Mouse (Mus musculus) CH12.LX (cell line): ENCODE data around the gene Gm13030. TPM values are rescaled to one million over a fixed set of nuclear protein-coding genes. Genes with fewer than 3 reads are reported as not detected.
A peak's percentile ranks its signal among the peaks of the same experiment; 100 is the strongest.

ENCODE experiments used
- DNase-seq: peaks from one replicate; pipeline ENCODE4 v3.0.0-alpha.2; 2013; ENCODE audit errors: extremely low read depth
- H3K27ac ChIP-seq: 2 replicates; pipeline ENCODE4 v1.5.1; 2012; ENCODE audit warnings: low read depth, mild to moderate bottlenecking, control low read depth, moderate library complexity; ENCODE audit not compliant: insufficient read depth
- H3K27me3 ChIP-seq: replicated peaks from 2 replicates; pipeline ENCODE3; 2012; ENCODE audit warnings: inconsistent platforms
- H3K36me3 ChIP-seq, 2 experiments: replicated peaks in 1 of 2; 2 replicates each; pipeline versions ENCODE3 to v1.6.1; 2012; ENCODE audit warnings: inconsistent platforms in 1 of 2, low read length in 1 of 2, mild to moderate bottlenecking in 1 of 2, mixed read lengths in 1 of 2, moderate library complexity in 1 of 2; ENCODE audit not compliant: control insufficient read depth in 1 of 2, insufficient read depth in 1 of 2
- H3K4me1 ChIP-seq, 2 experiments: 2 replicates each; pipeline ENCODE4 v1.6.1; 2012; ENCODE audit warnings: inconsistent platforms in 1 of 2, moderate library complexity in 1 of 2; ENCODE audit not compliant: insufficient read depth in 2 of 2, control insufficient read depth in 1 of 2
- H3K4me2 ChIP-seq: 2 replicates; pipeline ENCODE4 v1.6.1; 2012; ENCODE audit warnings: low read depth, mild to moderate bottlenecking, control low read depth; ENCODE audit not compliant: poor library complexity, insufficient read depth, severe bottlenecking
- H3K4me3 ChIP-seq, 3 experiments: fragments of 150-350 bp in 1 of 3; sonication (generic) in 1 of 3; replicated peaks in 1 of 3; 2 replicates each; pipeline versions ENCODE3 to v1.5.1; 2011 to 2012; ENCODE audit warnings: low read depth in 2 of 3, low read length in 2 of 3, mild to moderate bottlenecking in 2 of 3, moderate library complexity in 2 of 3, control low read depth in 1 of 3, improper control_type of control experiment in 1 of 3, inconsistent platforms in 1 of 3, mixed read lengths in 1 of 3; ENCODE audit not compliant: poor library complexity in 1 of 3
- H3K79me2 ChIP-seq: replicated peaks from 2 replicates; pipeline ENCODE4 v1.6.1; 2012; ENCODE audit warnings: mild to moderate bottlenecking, moderate library complexity; ENCODE audit not compliant: control insufficient read depth, poor library complexity, insufficient read depth, severe bottlenecking; ENCODE audit errors: extremely low read depth
- H3K9ac ChIP-seq: 2 replicates; pipeline ENCODE4 v1.6.1; 2012; ENCODE audit warnings: low read depth, mild to moderate bottlenecking, control low read depth, moderate library complexity; ENCODE audit not compliant: insufficient read depth
- H3K9me3 ChIP-seq: replicated peaks from 2 replicates; pipeline ENCODE3; 2012; ENCODE audit warnings: low read length, inconsistent platforms, mixed read lengths
- BHLHE40 ChIP-seq: IDR thresholded peaks from 2 replicates; pipeline ENCODE4 v1.6.1; 2011; ENCODE audit warnings: mild to moderate bottlenecking, low read depth, low read length, improper control_type of control experiment
- CTCF ChIP-seq, 2 experiments: IDR thresholded peaks in 1 of 2; conservative IDR thresholded peaks in 1 of 2; 2 replicates each; pipeline ENCODE4 v1.5.1; 2011 to 2012; ENCODE audit warnings: low read depth in 2 of 2, low read length in 2 of 2, improper control_type of control experiment in 1 of 2, inconsistent platforms in 1 of 2, mild to moderate bottlenecking in 1 of 2, moderate library complexity in 1 of 2
- E2F4 ChIP-seq: IDR thresholded peaks from 2 replicates; pipeline ENCODE4 v1.6.1; 2011; ENCODE audit warnings: low read depth, low read length, improper control_type of control experiment; ENCODE audit not compliant: insufficient replicate concordance
- ELF1 ChIP-seq: IDR thresholded peaks from 2 replicates; pipeline ENCODE4 v1.6.1; 2014; ENCODE audit warnings: low read depth, mild to moderate bottlenecking, inconsistent platforms, low read length, improper control_type of control experiment
- HCFC1 ChIP-seq: IDR thresholded peaks from 2 replicates; pipeline ENCODE4 v1.6.1; 2012; ENCODE audit warnings: low read depth, mild to moderate bottlenecking, inconsistent platforms, low read length, improper control_type of control experiment
- IRF4 ChIP-seq: IDR thresholded peaks from 2 replicates; pipeline ENCODE4 v1.6.1; 2014; ENCODE audit warnings: low read depth, mild to moderate bottlenecking, inconsistent platforms, low read length, improper control_type of control experiment
- JUN ChIP-seq: IDR thresholded peaks from 2 replicates; pipeline ENCODE4 v1.6.1; 2011; ENCODE audit warnings: low read depth, mild to moderate bottlenecking, low read length, improper control_type of control experiment, moderate library complexity; ENCODE audit not compliant: insufficient read depth
- JUND ChIP-seq: conservative IDR thresholded peaks from 2 replicates; pipeline ENCODE4 v1.6.1; 2011; ENCODE audit warnings: low read depth, low read length, improper control_type of control experiment
- MAFK ChIP-seq: IDR thresholded peaks from 2 replicates; pipeline ENCODE4 v1.6.1; 2011; ENCODE audit warnings: low read length, improper control_type of control experiment; ENCODE audit not compliant: insufficient replicate concordance
- MAX ChIP-seq: IDR thresholded peaks from 2 replicates; pipeline ENCODE4 v1.6.1; 2011; ENCODE audit warnings: low read length, improper control_type of control experiment
- MAZ ChIP-seq: IDR thresholded peaks from 2 replicates; pipeline ENCODE4 v1.6.1; 2012; ENCODE audit warnings: low read depth, mild to moderate bottlenecking, inconsistent platforms, low read length, improper control_type of control experiment, moderate library complexity
- MEF2A ChIP-seq: IDR thresholded peaks from 2 replicates; pipeline ENCODE4 v1.6.1; 2014; ENCODE audit warnings: low read depth, mild to moderate bottlenecking, inconsistent platforms, low read length, improper control_type of control experiment, borderline replicate concordance
- MXI1 ChIP-seq: IDR thresholded peaks from 2 replicates; pipeline ENCODE4 v1.6.1; 2011; ENCODE audit warnings: mild to moderate bottlenecking, low read depth, low read length, improper control_type of control experiment
- MYC ChIP-seq: IDR thresholded peaks from 2 replicates; pipeline ENCODE4 v1.6.1; 2011; ENCODE audit warnings: low read depth, mild to moderate bottlenecking, improper control_type of control experiment, low read length
- NELFE ChIP-seq: IDR thresholded peaks from 2 replicates; pipeline ENCODE4 v1.6.1; 2011; ENCODE audit warnings: low read depth, low read length, improper control_type of control experiment
- PAX5 ChIP-seq: IDR thresholded peaks from 2 replicates; pipeline ENCODE4 v1.6.1; 2012; ENCODE audit warnings: low read length, inconsistent platforms, mixed read lengths
- POLR2A ChIP-seq: IDR thresholded peaks from 2 replicates; pipeline ENCODE4 v1.6.1; 2011; ENCODE audit warnings: low read depth, mild to moderate bottlenecking, improper control_type of control experiment, low read length
- POLR2AphosphoS2 ChIP-seq: IDR thresholded peaks from 2 replicates; pipeline ENCODE4 v1.6.1; 2011; ENCODE audit warnings: low read depth, low read length, improper control_type of control experiment
- RAD21 ChIP-seq: IDR thresholded peaks from 2 replicates; pipeline ENCODE4 v1.6.1; 2011; ENCODE audit warnings: low read depth, mild to moderate bottlenecking, low read length, improper control_type of control experiment, moderate library complexity
- SIN3A ChIP-seq: IDR thresholded peaks from 2 replicates; pipeline ENCODE4 v1.6.1; 2012; ENCODE audit warnings: low read length, improper control_type of control experiment, inconsistent platforms
- SMC3 ChIP-seq: IDR thresholded peaks from 2 replicates; pipeline ENCODE4 v1.6.1; 2011; ENCODE audit warnings: low read depth, low read length, improper control_type of control experiment
- TCF12 ChIP-seq: IDR thresholded peaks from 2 replicates; pipeline ENCODE4 v1.6.1; 2014; ENCODE audit warnings: low read depth, mild to moderate bottlenecking, inconsistent platforms, low read length, improper control_type of control experiment
- USF1 ChIP-seq: IDR thresholded peaks from 2 replicates; pipeline ENCODE4 v1.6.1; 2014; ENCODE audit warnings: low read depth, mild to moderate bottlenecking, inconsistent platforms, low read length, improper control_type of control experiment
- USF2 ChIP-seq: conservative IDR thresholded peaks from 2 replicates; pipeline ENCODE4 v1.6.1; 2011; ENCODE audit warnings: low read depth, low read length, improper control_type of control experiment
- ZC3H11A ChIP-seq: IDR thresholded peaks from 2 replicates; pipeline ENCODE4 v1.6.1; 2012; ENCODE audit warnings: low read depth, mild to moderate bottlenecking, inconsistent platforms, low read length, improper control_type of control experiment
- ZKSCAN1 ChIP-seq: IDR thresholded peaks from 2 replicates; pipeline ENCODE4 v1.6.1; 2012; ENCODE audit warnings: low read depth, inconsistent platforms, low read length, improper control_type of control experiment, borderline replicate concordance
- dilution Hi-C: fragments of 300-500 bp; cut with MboI; formaldehyde crosslinking; loops from 2 replicates; pipeline ENCODE4 v1.14.3; 2020; ENCODE audit warnings: low sequenced_read_pairs; ENCODE audit not compliant: extremely low pct_unique_long_range_greater_than_20kb, extremely low pct_ligation_motif_present
- in situ Hi-C: fragments of 300-500 bp; cut with MboI; formaldehyde crosslinking; loops from 3 replicates; pipeline ENCODE4 v1.14.3; 2019; ENCODE audit warnings: low sequenced_read_pairs, low pct_ligation_motif_present, low pct_unique_long_range_greater_than_20kb, mixed read lengths
- polyA plus RNA-seq: library from polyadenylated mRNA; unstranded; fragments of >175 nt; gene quantifications from 2 replicates; pipeline ENCODE4 v1.2.1, GENCODE M21; 2012; ENCODE audit warnings: low read depth; ENCODE audit not compliant: insufficient read length
- total RNA-seq, 2 experiments: library from RNA; depleted of rRNA; stranded (reverse); fragments of 300-350 nt in 1 of 2; fragments of >200 nt in 1 of 2; gene quantifications; 2 replicates each; pipeline ENCODE4 v1.2.3; 2012 to 2014

Gene Gm13030
- total and polyA plus RNA-seq, 3 experiments = not detected

DNA sequence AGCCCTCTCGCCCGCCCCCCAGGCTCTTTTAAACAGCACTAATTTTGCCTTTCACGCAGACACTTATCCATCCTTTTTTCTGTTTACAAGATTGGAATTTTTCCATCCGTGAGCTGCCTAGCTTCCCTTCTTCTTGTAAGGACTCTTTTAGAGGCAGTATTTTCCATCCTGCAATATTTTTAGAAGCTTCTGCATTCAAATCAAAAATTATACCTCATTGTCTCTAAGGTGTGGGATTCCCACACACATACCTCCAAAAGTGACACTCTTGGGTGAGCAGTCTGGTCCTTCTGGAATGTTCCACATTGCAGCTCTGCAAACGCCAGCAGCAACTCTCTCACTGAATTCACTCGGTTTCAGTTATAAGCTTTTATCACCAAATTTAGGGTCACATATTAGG, 20.8 kb downstream of the Gm13030 start:
- H3K36me3 ChIP-seq = no peaks in the 10 kb centered on the region
- H3K4me3 ChIP-seq = no peak overlapping the region
- H3K9me3 ChIP-seq = peaks cover 2% of the 10 kb centered on the region
- H3K4me1 ChIP-seq = no peaks in the 10 kb centered on the region
- dilution Hi-C loops (no loop called here), in situ Hi-C loops (loop anchor here (10.0 kb wide), 2 partner anchors 108 to 408 kb away; no protein-coding TSS in a partner anchor)
- no peak overlapping the region for H3K9ac ChIP-seq
- peaks cover 69% of the 10 kb centered on the region for H3K27me3 ChIP-seq
- H3K4me2 ChIP-seq = no peak overlapping the region
- TF ChIP-seq JUND = no peak
- H3K79me2 ChIP-seq = no peaks in the 10 kb centered on the region
- H3K27ac ChIP-seq = no peak overlapping the region
- no peak for DNase-seq

GRCm38 (mm10) chr4:138851463-138851862, 22.3 kb downstream of the Gm13030 start:
- no peak overlapping the region for H3K4me3 ChIP-seq
- H3K9ac ChIP-seq = no peak overlapping the region
- no peaks in the 10 kb centered on the region for H3K36me3 ChIP-seq
- peaks cover 4% of the 10 kb centered on the region for H3K9me3 ChIP-seq
- no peak overlapping the region for H3K27ac ChIP-seq
- H3K4me1 ChIP-seq = no peaks in the 10 kb centered on the region
- peak; percentile 54 for DNase-seq
- no peak overlapping the region for H3K4me2 ChIP-seq
- in situ Hi-C loops = loop anchor here (10.0 kb wide), 2 partner anchors 107 to 407 kb away; no protein-coding TSS in a partner anchor
- no peak for TF ChIP-seq USF1
- TF ChIP-seq HCFC1 = no peak
- peak; percentile 54 for TF ChIP-seq IRF4
- no peak for TF ChIP-seq MYC
- peak; percentile 91 to 97 for TF ChIP-seq CTCF (conservative IDR thresholded peaks at IDR 0.05 in 1 of 2, IDR thresholded peaks at IDR 0.05 in 1 of 2; ENCODE audit: low read depth in 2 of 2, low read length in 2 of 2)
- no peak for TF ChIP-seq MEF2A
- no peak for TF ChIP-seq MAX
- no peak for TF ChIP-seq POLR2AphosphoS2
- TF ChIP-seq SIN3A = no peak
- peak; percentile 45 for TF ChIP-seq ZC3H11A
- peak; percentile 98 for TF ChIP-seq RAD21
- no peak; the same call in 1 of the 2 replicates for TF ChIP-seq NELFE
- TF ChIP-seq ZKSCAN1 = no peak
- no peak for TF ChIP-seq BHLHE40
- no peak for TF ChIP-seq TCF12
- no peak for TF ChIP-seq PAX5
- no peak for TF ChIP-seq JUN
- TF ChIP-seq JUND = no peak
- TF ChIP-seq USF2 = no peak
- TF ChIP-seq MXI1 = no peak
- no peak for TF ChIP-seq E2F4
- TF ChIP-seq ELF1 = no peak
- TF ChIP-seq SMC3 = peak; percentile 87
- TF ChIP-seq POLR2A = no peak
- no peak for TF ChIP-seq MAZ
- TF ChIP-seq MAFK = no peak
- TF ChIP-seq, all 38 proteins: peak for 5
- Histone ChIP-seq H3K79me2 (no peaks in the 10 kb centered on the region), H3K27me3 (peaks cover 69% of the 10 kb centered on the region)
- dilution Hi-C loops = no loop called here
